Mouse (Mus musculus) brain, embryonic 14.5 days (tissue): ENCODE measurements around the gene Pde8a.

Experiments used
- CTCF ChIP-seq: fragments of 200-500 bp; IDR thresholded peaks from 2 replicates; pipeline ENCODE4 v1.5.1; 2012; ENCODE audit warnings: inconsistent platforms, mild to moderate bottlenecking, moderate library complexity, borderline replicate concordance; ENCODE audit not compliant: insufficient read depth, insufficient read length; ENCODE audit errors: extremely low read depth
- POLR2A ChIP-seq: fragments of 200-500 bp; IDR thresholded peaks from 2 replicates; pipeline ENCODE4 v1.6.1; 2012; ENCODE audit warnings: mild to moderate bottlenecking, inconsistent platforms, borderline replicate concordance; ENCODE audit not compliant: poor library complexity, insufficient read depth, insufficient read length, severe bottlenecking; ENCODE audit errors: extremely low read depth

- TF ChIP-seq POLR2A (no peak), CTCF (no peak)
Measured at GRCm38 (mm10) chr7:81183181-81183580, 30.2 kb upstream of the Pde8a start.
